Mouse (Mus musculus) embryonic facial prominence, embryonic 13.5 days (tissue): Measurements from ENCODE around the gene Sept14. TPM values are rescaled to one million over a fixed set of nuclear protein-coding genes. Genes with fewer than 3 reads are reported as not detected.

Source experiments
- ATAC-seq: fragments of 200-750 bp; cut with Nextera tagmentation; 2 replicates; pipeline ENCODE4 v1.8.0; 2017; ENCODE audit warnings: low read depth; ENCODE audit not compliant: insufficient number of reproducible peaks, insufficient read depth, low FRiP score, low TSS enrichment
- H3K27ac ChIP-seq: fragments of 300-500 bp; sonication (generic); 2 replicates; pipeline ENCODE4 v1.5.1; 2015; ENCODE audit warnings: moderate library complexity, mild to moderate bottlenecking, inconsistent platforms
- H3K27me3 ChIP-seq: fragments of 300-500 bp; sonication (generic); 2 replicates; pipeline ENCODE4 v1.6.1; 2015; ENCODE audit warnings: mild to moderate bottlenecking, inconsistent platforms
- H3K36me3 ChIP-seq: fragments of 300-500 bp; sonication (generic); 2 replicates; pipeline ENCODE4 v1.6.1; 2015; ENCODE audit warnings: mild to moderate bottlenecking, inconsistent platforms
- H3K4me1 ChIP-seq: fragments of 300-500 bp; sonication (generic); 2 replicates; pipeline ENCODE4 v1.6.1; 2015; ENCODE audit warnings: inconsistent platforms
- H3K4me2 ChIP-seq: fragments of 300-500 bp; sonication (generic); 2 replicates; pipeline ENCODE4 v1.6.1; 2015; ENCODE audit warnings: moderate library complexity, mild to moderate bottlenecking, inconsistent platforms
- H3K4me3 ChIP-seq: fragments of 300-500 bp; sonication (generic); 2 replicates; pipeline ENCODE4 v1.5.1; 2015; ENCODE audit warnings: mild to moderate bottlenecking, inconsistent platforms
- H3K9ac ChIP-seq: fragments of 300-500 bp; sonication (generic); 2 replicates; pipeline ENCODE4 v1.6.1; 2015; ENCODE audit warnings: mild to moderate bottlenecking, inconsistent platforms
- H3K9me3 ChIP-seq: fragments of 300-500 bp; sonication (generic); 2 replicates; pipeline ENCODE4 v1.6.1; 2016; ENCODE audit warnings: inconsistent platforms
- WGBS: fragments of 180-500 bp; shearing (Covaris S2); methylation state at CpG from one replicate; pipeline ENCODE4 v1.1.7; 2015; ENCODE audit warnings: mixed read lengths; 5-methylcytosine and 5-hydroxymethylcytosine counted together
- polyA plus RNA-seq: library from polyadenylated mRNA; unstranded; fragments of >200 nt; fragmentation: Nextera tagmentation; extraction: Ambion mirVana; gene quantifications from 2 replicates; pipeline ENCODE4 v1.2.1, GENCODE M21; 2015

Gene Sept14
- polyA plus RNA-seq, 1 experiment from 2014 or later = not detected

DNA sequence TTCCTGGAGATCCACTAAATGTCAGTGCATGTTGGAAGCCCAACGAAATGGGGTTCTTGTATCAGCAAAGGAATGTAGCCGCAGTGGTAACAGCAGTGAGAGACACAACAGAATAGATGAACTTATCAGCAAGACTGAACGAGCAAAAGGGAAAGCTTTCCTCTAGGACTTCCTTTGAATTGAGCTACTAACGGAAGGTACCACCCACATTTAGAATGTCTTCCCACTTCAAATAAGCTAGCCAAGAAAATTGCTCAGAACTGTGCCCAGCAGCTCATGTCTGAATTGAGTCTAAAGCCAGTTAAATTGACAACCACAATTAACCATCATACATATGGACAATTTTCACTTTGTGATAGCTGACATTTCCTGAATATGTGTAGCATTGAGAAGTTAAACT lies 40.5 kb downstream of the Sept14 start:
- Histone ChIP-seq H3K4me2 (no peak overlapping the region), H3K9ac (no peak overlapping the region), H3K27ac (no peak overlapping the region), H3K4me1 (peaks cover 9% of the 10 kb centered on the region), H3K4me3 (no peak overlapping the region), H3K27me3 (no peaks in the 10 kb centered on the region), H3K36me3 (no peaks in the 10 kb centered on the region), H3K9me3 (no peaks in the 10 kb centered on the region)
- ATAC-seq = no peak
- WGBS = 89% methylated on average over 4 of the region's 4 CpGs

DNA sequence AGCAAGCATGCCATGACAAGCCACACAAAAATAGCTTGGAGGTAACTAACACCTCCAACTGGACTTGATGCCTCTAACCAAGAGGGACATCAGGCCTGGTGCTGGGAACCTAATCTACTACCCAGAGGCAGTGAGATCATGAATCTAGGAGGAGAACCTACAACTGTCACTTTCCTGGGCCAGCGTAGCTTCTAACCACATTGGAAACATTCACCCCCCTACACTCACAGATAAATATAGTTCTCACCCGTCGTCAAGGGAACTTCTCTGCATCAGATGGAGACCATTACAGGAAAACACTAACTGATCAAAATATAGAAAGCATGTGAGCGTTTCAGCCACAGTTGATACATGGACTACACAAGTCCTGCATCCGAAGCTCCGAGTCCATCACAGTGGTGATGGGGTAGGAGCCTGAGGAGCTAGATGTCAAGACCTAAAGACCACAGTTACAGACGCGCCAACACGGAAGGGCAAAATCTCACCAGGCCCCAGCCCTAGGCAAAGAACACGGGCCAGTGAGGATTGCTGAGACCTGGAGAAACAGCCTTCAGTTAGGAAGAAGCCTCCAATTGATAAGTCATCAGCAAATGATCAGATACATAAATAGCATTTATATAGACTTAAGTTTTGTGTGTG lies 41.9 kb downstream of the Sept14 start:
- no peak overlapping the region for H3K9ac ChIP-seq
- WGBS = 91% methylated on average over 10 of the region's 10 CpGs
- no peak for ATAC-seq
- H3K4me3 ChIP-seq = no peak overlapping the region
- no peaks in the 10 kb centered on the region for H3K9me3 ChIP-seq
- H3K27me3 ChIP-seq = no peaks in the 10 kb centered on the region
- no peak overlapping the region for H3K4me2 ChIP-seq
- no peaks in the 10 kb centered on the region for H3K36me3 ChIP-seq
- no peak overlapping the region for H3K27ac ChIP-seq
- H3K4me1 ChIP-seq = peaks cover 9% of the 10 kb centered on the region

DNA sequence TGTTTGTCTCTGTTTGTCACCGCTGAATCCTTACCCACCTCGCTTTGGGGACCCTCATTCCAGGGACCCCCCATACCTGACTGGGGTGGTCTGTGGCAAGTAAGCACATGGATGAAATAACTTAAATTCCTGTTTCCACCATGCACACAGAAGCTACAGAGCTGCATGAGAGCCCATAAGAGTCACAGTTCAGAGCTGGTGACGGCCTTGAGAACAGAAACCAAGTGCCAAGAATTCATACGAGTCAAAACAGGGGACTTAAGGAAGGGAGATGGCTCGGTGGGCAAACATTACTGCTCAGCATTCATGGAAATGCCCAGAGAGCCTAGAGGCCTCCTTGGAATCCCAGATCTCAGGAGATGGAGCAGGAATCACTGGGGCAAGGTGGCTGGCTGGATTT lies 44.2 kb downstream of the Sept14 start:
- Histone ChIP-seq H3K4me1 (peaks cover 7% of the 10 kb centered on the region), H3K9me3 (no peaks in the 10 kb centered on the region), H3K27me3 (no peaks in the 10 kb centered on the region), H3K9ac (no peak overlapping the region), H3K27ac (no peak overlapping the region), H3K36me3 (peaks cover 19% of the 10 kb centered on the region), H3K4me2 (no peak overlapping the region), H3K4me3 (no peak overlapping the region)
- ATAC-seq = no peak
- WGBS = 89% methylated on average over 5 of the region's 5 CpGs

DNA sequence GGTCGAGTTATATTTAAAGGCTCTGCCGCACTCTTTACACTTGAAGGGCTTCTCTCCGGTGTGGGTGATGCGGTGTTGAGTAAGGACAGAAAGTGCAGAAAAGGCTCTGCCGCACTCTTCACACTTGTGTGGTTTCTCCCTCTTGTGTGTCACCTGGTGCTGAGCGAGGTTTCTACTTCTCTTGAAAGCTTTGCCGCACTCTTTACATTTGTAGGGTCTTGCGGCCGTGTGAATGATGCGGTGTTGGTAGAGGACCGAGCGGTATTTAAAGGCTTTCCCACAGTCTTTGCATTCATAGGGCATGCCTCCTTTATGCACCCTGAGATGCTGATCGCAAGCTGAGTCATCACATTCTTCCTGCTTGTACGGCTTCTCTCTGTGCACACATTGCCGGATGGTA lies 50.4 kb downstream of the Sept14 start:
- H3K4me2 ChIP-seq = no peak overlapping the region
- H3K9ac ChIP-seq = no peak overlapping the region
- no peak overlapping the region for H3K27ac ChIP-seq
- no peak for ATAC-seq
- H3K4me3 ChIP-seq = no peak overlapping the region
- WGBS = 90% methylated on average over 15 of the region's 15 CpGs
- H3K9me3 ChIP-seq = no peaks in the 10 kb centered on the region
- H3K36me3 ChIP-seq = peaks cover 62% of the 10 kb centered on the region
- H3K4me1 ChIP-seq = no peaks in the 10 kb centered on the region
- H3K27me3 ChIP-seq = no peaks in the 10 kb centered on the region

DNA sequence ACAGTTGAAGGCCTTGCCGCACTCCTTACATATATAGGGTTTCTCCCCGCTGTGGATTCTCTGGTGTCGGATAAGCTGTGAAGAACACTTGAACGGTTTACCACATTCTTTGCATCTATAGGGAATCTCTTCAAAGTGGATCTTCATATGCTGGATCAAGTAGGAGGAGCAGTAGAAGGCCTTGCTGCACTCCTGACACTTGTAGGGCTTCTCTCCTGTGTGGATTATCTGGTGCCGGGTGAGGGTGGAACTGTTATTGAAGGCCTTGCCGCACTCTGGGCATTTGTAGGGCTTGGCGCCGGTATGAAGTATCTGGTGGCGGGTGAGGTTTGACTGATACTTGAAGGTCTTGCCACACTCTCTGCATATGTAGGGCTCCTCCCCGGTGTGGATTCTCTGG lies 51.3 kb downstream of the Sept14 start:
- H3K4me3 ChIP-seq = no peak overlapping the region
- H3K27ac ChIP-seq = no peak overlapping the region
- H3K27me3 ChIP-seq = no peaks in the 10 kb centered on the region
- 92% methylated on average over 10 of the region's 10 CpGs for WGBS
- H3K4me1 ChIP-seq = no peaks in the 10 kb centered on the region
- H3K4me2 ChIP-seq = no peak overlapping the region
- no peaks in the 10 kb centered on the region for H3K9me3 ChIP-seq
- peaks cover 62% of the 10 kb centered on the region for H3K36me3 ChIP-seq
- no peak overlapping the region for H3K9ac ChIP-seq
- ATAC-seq = no peak

DNA sequence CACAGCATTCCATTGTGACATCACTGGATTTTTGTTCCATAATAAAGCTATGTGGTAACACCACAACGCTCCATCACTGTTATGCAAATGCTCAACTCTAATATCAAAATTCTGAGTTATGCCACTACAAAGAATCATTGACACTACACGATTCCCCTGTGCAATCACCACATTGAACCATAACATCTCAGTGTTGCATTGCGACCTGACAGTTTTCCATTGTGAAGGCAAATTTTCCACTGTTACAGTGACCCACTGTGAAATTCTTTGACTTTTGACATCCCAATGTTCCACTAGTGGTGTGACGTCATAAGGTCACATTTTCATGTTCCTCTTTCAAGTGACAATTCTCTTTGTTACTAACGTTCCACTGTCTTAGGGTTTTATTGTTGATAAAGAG lies 57.5 kb downstream of the Sept14 start:
- WGBS = 96% methylated on average over 5 of the region's 5 CpGs
- H3K4me2 ChIP-seq = no peak overlapping the region
- no peaks in the 10 kb centered on the region for H3K4me1 ChIP-seq
- H3K9me3 ChIP-seq = no peaks in the 10 kb centered on the region
- no peak overlapping the region for H3K4me3 ChIP-seq
- peaks cover 15% of the 10 kb centered on the region for H3K36me3 ChIP-seq
- no peak overlapping the region for H3K9ac ChIP-seq
- no peaks in the 10 kb centered on the region for H3K27me3 ChIP-seq
- H3K27ac ChIP-seq = no peak overlapping the region
- no peak for ATAC-seq

Other genes starting within 250 kb of the Sept14 start
- gene Sfswap, start 207.3 kb downstream of the Sept14 start, polyA plus RNA-seq = 63.9 and 66.3 TPM in 2 replicates
- 3.6 and 3.9 TPM in 2 replicates for gene Mmp17, start 124.3 kb downstream of the Sept14 start, polyA plus RNA-seq
- 6.0 and 7.5 TPM in 2 replicates for gene Zfp11, start 38.4 kb downstream of the Sept14 start, polyA plus RNA-seq
- gene Mrps17, start 7.0 kb upstream of the Sept14 start, polyA plus RNA-seq = 205 and 223 TPM in 2 replicates
- gene Nipsnap2, start 16.6 kb upstream of the Sept14 start, polyA plus RNA-seq = 112 and 113 TPM in 2 replicates
- 30.3 and 33.7 TPM in 2 replicates for gene Psph, start 78.9 kb upstream of the Sept14 start, polyA plus RNA-seq
- gene Sumf2, start 138.5 kb upstream of the Sept14 start, polyA plus RNA-seq = 64.6 and 81.4 TPM in 2 replicates
- 929 and 951 TPM in 2 replicates for gene Chchd2, start 179.0 kb upstream of the Sept14 start, polyA plus RNA-seq
- gene Zbed5, start 187.2 kb upstream of the Sept14 start, polyA plus RNA-seq = 8.7 and 9.0 TPM in 2 replicates
- 0.24 and 0.39 TPM in 2 replicates for gene Phkg1, start 190.0 kb upstream of the Sept14 start, polyA plus RNA-seq
- 5.6 and 8.1 TPM in 2 replicates for gene Nupr1l, start 200.0 kb upstream of the Sept14 start, polyA plus RNA-seq
- 27.6 and 27.7 TPM in 2 replicates for gene Vkorc1l1, start 233.5 kb upstream of the Sept14 start, polyA plus RNA-seq